Mouse (Mus musculus) stomach, embryonic 16.5 days (tissue): Measurements from ENCODE around the gene Rfk. TPM values are rescaled to one million over a fixed set of nuclear protein-coding genes. Genes with fewer than 3 reads are reported as not detected.

Source experiments
- ATAC-seq: fragments of 200-750 bp; cut with Nextera tagmentation; 2 replicates; pipeline ENCODE4 v1.8.0; 2017; ENCODE audit warnings: moderate number of reproducible peaks, moderate TSS enrichment; ENCODE audit not compliant: insufficient read depth, low FRiP score
- H3K27ac ChIP-seq: fragments of 300-500 bp; sonication (generic); 2 replicates; pipeline ENCODE4 v1.5.1; 2014; ENCODE audit warnings: low read length
- H3K27me3 ChIP-seq: fragments of 300-500 bp; sonication (generic); 2 replicates; pipeline ENCODE4 v1.6.1; 2014; ENCODE audit warnings: low read length, control low read depth, mixed read lengths; ENCODE audit not compliant: control insufficient read depth, insufficient read depth
- H3K36me3 ChIP-seq: fragments of 300-500 bp; sonication (generic); 2 replicates; pipeline ENCODE4 v1.6.1; 2014; ENCODE audit warnings: low read length; ENCODE audit not compliant: control insufficient read depth, insufficient read depth
- H3K4me1 ChIP-seq: fragments of 300-500 bp; sonication (generic); 2 replicates; pipeline ENCODE4 v1.6.1; 2014; ENCODE audit warnings: low read length, control low read depth, mixed read lengths; ENCODE audit not compliant: control insufficient read depth, insufficient read depth
- H3K4me2 ChIP-seq: fragments of 300-500 bp; sonication (generic); 2 replicates; pipeline ENCODE4 v1.6.1; 2014; ENCODE audit warnings: low read depth, low read length, mixed read lengths
- H3K4me3 ChIP-seq: fragments of 300-500 bp; sonication (generic); replicated peaks from 2 replicates; pipeline ENCODE4 v1.5.1; 2014; ENCODE audit warnings: mild to moderate bottlenecking, low read length
- H3K9ac ChIP-seq: fragments of 300-500 bp; sonication (generic); 2 replicates; pipeline ENCODE4 v1.6.1; 2014; ENCODE audit warnings: low read length
- H3K9me3 ChIP-seq: fragments of 300-500 bp; sonication (generic); replicated peaks from 2 replicates; pipeline ENCODE4 v1.6.1; 2016; ENCODE audit warnings: low read length, control low read depth; ENCODE audit not compliant: control insufficient read depth
- WGBS: fragments of 180-500 bp; shearing (Covaris S2); extraction: QIAGEN DNeasy Blood & Tissue Kit; methylation state at CpG from one replicate; pipeline ENCODE4 v1.1.7; 2014; 5-methylcytosine and 5-hydroxymethylcytosine counted together
- polyA plus RNA-seq: library from polyadenylated mRNA; unstranded; fragments of >200 nt; fragmentation: Nextera tagmentation; extraction: Ambion mirVana; gene quantifications from 2 replicates; pipeline ENCODE4 v1.2.1, GENCODE M21; 2015

Gene Rfk
- polyA plus RNA-seq, 1 experiment from 2014 or later: 64.5 TPM

- no peaks in the 10 kb centered on the region for H3K9me3 ChIP-seq
- no peak within 1 kb of the TSS for H3K4me3 ChIP-seq
- no peak for ATAC-seq
- no peak within 1 kb of the TSS for H3K4me2 ChIP-seq
- H3K4me1 ChIP-seq: no peaks in the 10 kb centered on the region
- no peak within 1 kb of the TSS for H3K9ac ChIP-seq
- H3K27ac ChIP-seq: no peak within 1 kb of the TSS
- no peaks in the 10 kb centered on the region for H3K27me3 ChIP-seq
- WGBS: 81% methylated on average over 3 of the region's 3 CpGs
- no peaks in the 10 kb centered on the region for H3K36me3 ChIP-seq
These were observed 21.1 kb upstream of the Rfk start, which contains the start of gene Gcnt1 for GRCm38 (mm10) chr19:17372701-17373100. TSS of gene Gcnt1 (minus strand) at chr19:17372844.

- no peak overlapping the region for H3K27ac ChIP-seq
- ATAC-seq: no peak
- no peaks in the 10 kb centered on the region for H3K4me1 ChIP-seq
- H3K27me3 ChIP-seq: no peaks in the 10 kb centered on the region
- no peaks in the 10 kb centered on the region for H3K9me3 ChIP-seq
- H3K4me3 ChIP-seq: no peak overlapping the region
- H3K9ac ChIP-seq: no peak overlapping the region
- H3K4me2 ChIP-seq: no peak overlapping the region
- H3K36me3 ChIP-seq: no peaks in the 10 kb centered on the region
These were observed 15.0 kb upstream of the Rfk start for GRCm38 (mm10) chr19:17378845-17379244.

- 43% methylated on average over 7 of the region's 7 CpGs for WGBS
These were observed 13.3 kb upstream of the Rfk start for GRCm38 (mm10) chr19:17380549-17380948.

GRCm38 (mm10) chr19:17382807-17383397 lies 10.9 kb upstream of the Rfk start:
- Histone ChIP-seq H3K27me3 (no peaks in the 10 kb centered on the region), H3K36me3 (no peaks in the 10 kb centered on the region), H3K9me3 (no peaks in the 10 kb centered on the region), H3K27ac (no peak overlapping the region), H3K4me2 (no peak overlapping the region), H3K4me1 (no peaks in the 10 kb centered on the region), H3K9ac (no peak overlapping the region), H3K4me3 (no peak overlapping the region)
- WGBS: 75% methylated on average over 6 of the region's 6 CpGs
- no peak for ATAC-seq

More at GRCm38 (mm10) chr19:17380549-17380948, 13.3 kb upstream of the Rfk start:
- H3K4me2 ChIP-seq: no peak overlapping the region
- H3K9ac ChIP-seq: no peak overlapping the region
- no peaks in the 10 kb centered on the region for H3K9me3 ChIP-seq
- H3K27ac ChIP-seq: no peak overlapping the region
- H3K27me3 ChIP-seq: no peaks in the 10 kb centered on the region
- ATAC-seq: no peak
- H3K36me3 ChIP-seq: no peaks in the 10 kb centered on the region
- H3K4me3 ChIP-seq: no peak overlapping the region
- no peaks in the 10 kb centered on the region for H3K4me1 ChIP-seq

- WGBS: 90% methylated on average over 4 of the region's 4 CpGs
- H3K27ac ChIP-seq: no peak overlapping the region
- no peaks in the 10 kb centered on the region for H3K36me3 ChIP-seq
- no peak overlapping the region for H3K4me3 ChIP-seq
- H3K4me2 ChIP-seq: no peak overlapping the region
- no peaks in the 10 kb centered on the region for H3K9me3 ChIP-seq
- H3K9ac ChIP-seq: no peak overlapping the region
- no peaks in the 10 kb centered on the region for H3K27me3 ChIP-seq
- H3K4me1 ChIP-seq: no peaks in the 10 kb centered on the region
- no peak for ATAC-seq
These were observed 8.8 kb upstream of the Rfk start for GRCm38 (mm10) chr19:17385022-17385421.

GRCm38 (mm10) chr19:17385426-17385825 lies 8.4 kb upstream of the Rfk start:
- no peak overlapping the region for H3K9ac ChIP-seq
- H3K27ac ChIP-seq: no peak overlapping the region
- no peaks in the 10 kb centered on the region for H3K9me3 ChIP-seq
- no peaks in the 10 kb centered on the region for H3K4me1 ChIP-seq
- H3K36me3 ChIP-seq: no peaks in the 10 kb centered on the region
- H3K27me3 ChIP-seq: no peaks in the 10 kb centered on the region
- no peak overlapping the region for H3K4me3 ChIP-seq
- ATAC-seq: no peak
- 64% methylated on average over 1 of the region's 1 CpGs for WGBS
- H3K4me2 ChIP-seq: no peak overlapping the region

GRCm38 (mm10) chr19:17386424-17386823 lies 7.4 kb upstream of the Rfk start:
- ATAC-seq: no peak
- Histone ChIP-seq H3K4me1 (no peaks in the 10 kb centered on the region), H3K4me3 (no peak overlapping the region), H3K27me3 (no peaks in the 10 kb centered on the region), H3K9me3 (no peaks in the 10 kb centered on the region), H3K36me3 (no peaks in the 10 kb centered on the region), H3K4me2 (no peak overlapping the region), H3K9ac (no peak overlapping the region), H3K27ac (no peak overlapping the region)
- 75% methylated on average over 6 of the region's 6 CpGs for WGBS

GRCm38 (mm10) chr19:17388404-17388803 lies 5.4 kb upstream of the Rfk start:
- Histone ChIP-seq H3K9me3 (no peaks in the 10 kb centered on the region), H3K27me3 (no peaks in the 10 kb centered on the region), H3K4me2 (no peak overlapping the region), H3K4me3 (no peak overlapping the region), H3K36me3 (no peaks in the 10 kb centered on the region), H3K27ac (no peak overlapping the region), H3K4me1 (0 out of 2 replicates have a peak, but pooled peaks cover 4% of the 10 kb centered on the region), H3K9ac (no peak overlapping the region)
- ATAC-seq: no peak
- 9% methylated on average over 2 of the region's 2 CpGs for WGBS

GRCm38 (mm10) chr19:17392866-17393265 lies 977 bp upstream of the Rfk start:
- Histone ChIP-seq H3K27me3 (no peaks in the 10 kb centered on the region), H3K36me3 (no peaks in the 10 kb centered on the region), H3K27ac (no peak overlapping the region), H3K4me1 (peaks cover 10% of the 10 kb centered on the region; the same call in 1 of the 2 replicates), H3K4me2 (peak overlapping the region; percentile 61), H3K9ac (no peak overlapping the region), H3K4me3 (peak overlapping the region; percentile 93), H3K9me3 (no peaks in the 10 kb centered on the region)
- WGBS: 13% methylated on average over 3 of the region's 3 CpGs
- ATAC-seq: no peak
